Mouse (Mus musculus) cerebellum, adult 11 months (tissue): Measurements from ENCODE around the gene Efna5.

ENCODE experiments used
- DNase-seq: peaks from one replicate; pipeline ENCODE4 v3.0.0; 2022

Efna5 gene

DNA sequence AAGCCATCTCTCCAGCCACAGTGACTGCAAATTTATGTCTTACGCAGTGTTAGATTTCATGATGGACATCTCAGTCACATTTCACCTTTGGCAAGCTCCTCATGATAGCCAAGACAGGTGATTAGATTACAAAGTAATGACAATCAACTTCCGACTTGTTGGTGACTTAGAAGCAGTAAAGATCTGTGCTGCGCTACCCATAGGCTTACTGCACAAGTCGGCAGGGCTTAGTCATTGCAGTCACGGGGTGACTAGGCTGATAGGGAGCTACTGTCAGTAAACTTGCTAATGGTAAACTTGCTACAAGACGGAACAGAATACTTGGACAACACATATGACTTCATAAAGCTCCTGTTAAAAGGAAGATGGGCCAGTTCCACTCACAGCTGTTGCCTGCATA, 136.9 kb downstream of the Efna5 start:
- DNase-seq: no peak

DNA sequence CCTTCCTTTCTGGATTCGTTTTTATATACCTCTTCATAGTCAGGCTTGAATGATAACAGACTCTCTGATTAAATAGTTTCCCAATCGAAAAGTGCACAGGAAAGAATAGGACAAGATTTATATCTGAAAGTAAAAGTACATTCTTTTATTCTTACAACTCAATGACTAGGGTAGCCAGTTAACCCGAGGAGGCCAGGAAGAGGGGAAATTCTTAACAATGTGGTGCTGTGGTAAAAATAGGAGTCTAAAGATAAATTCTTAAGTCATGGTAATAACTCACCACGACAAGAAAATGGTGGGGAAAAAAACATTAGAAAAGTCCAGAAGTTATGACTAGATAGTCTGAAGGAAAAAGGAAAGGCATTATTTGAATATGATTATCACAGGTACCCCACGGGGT, 139.4 kb downstream of the Efna5 start:
- no peak for DNase-seq

- DNase-seq: no peak
Observed at GRCm38 (mm10) chr17:62741020-62741419, 140.1 kb downstream of the Efna5 start.

- no peak for DNase-seq
Observed at GRCm38 (mm10) chr17:62739993-62740392, 141.1 kb downstream of the Efna5 start.

DNA sequence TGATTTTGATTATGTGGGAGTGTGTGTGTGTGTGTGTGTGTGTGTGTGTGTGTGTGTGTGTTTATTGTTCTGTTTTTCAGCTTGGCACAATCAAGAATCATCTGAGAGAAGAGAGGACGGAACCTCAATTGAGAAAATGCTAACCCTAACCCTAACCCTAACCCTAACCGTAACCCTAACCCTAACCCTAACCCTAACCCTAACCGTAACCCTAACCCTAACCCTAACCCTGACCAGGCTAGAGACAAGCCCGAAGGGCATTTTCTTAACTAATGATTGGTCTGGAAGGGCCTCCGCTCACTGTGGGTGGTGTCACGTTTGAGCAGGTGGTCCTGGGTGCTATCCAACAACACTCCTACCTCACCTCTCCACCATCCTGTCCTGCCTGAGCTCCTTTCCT, 143.7 kb downstream of the Efna5 start:
- DNase-seq: no peak

- no peak for DNase-seq
Observed at GRCm38 (mm10) chr17:62735943-62736342, 145.2 kb downstream of the Efna5 start.

- DNase-seq: no peak
Observed at GRCm38 (mm10) chr17:62734901-62735300, 146.2 kb downstream of the Efna5 start.

GRCm38 (mm10) chr17:62734067-62734466, 147.1 kb downstream of the Efna5 start:
- no peak for DNase-seq

DNA sequence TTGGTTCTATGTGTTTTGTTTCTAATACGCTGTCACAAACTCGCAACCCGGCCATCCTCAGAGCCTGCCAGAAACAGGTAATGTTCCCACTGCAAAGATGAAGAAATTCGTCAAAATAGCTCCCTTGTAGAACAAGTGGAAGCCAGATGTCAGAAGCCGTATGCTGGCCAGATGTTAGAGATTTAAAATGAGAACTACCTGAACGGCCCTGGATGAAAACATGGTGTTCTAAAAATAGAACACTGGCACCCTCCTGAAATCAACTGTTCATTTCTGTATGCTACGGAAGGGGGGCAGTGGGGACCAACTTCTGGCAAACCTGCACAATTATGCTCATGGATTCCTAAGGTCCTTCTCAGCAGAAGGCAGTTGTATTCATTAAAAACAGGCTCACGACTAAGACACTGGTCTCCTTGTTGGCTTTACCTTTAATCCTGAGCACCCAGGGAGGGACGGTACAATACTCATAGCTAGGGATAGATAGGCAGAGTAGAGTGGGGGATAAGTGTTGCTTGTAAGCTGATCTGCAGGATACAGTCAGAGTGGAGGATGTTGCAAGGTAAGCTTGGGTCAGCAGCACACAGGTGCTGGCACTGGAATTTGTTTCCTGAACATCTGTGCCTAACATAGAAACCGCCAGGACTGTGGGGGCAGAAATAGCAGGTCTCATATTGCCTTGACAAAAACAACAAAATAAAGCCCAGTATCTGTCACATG, 151.2 kb downstream of the Efna5 start:
- no peak for DNase-seq

DNA sequence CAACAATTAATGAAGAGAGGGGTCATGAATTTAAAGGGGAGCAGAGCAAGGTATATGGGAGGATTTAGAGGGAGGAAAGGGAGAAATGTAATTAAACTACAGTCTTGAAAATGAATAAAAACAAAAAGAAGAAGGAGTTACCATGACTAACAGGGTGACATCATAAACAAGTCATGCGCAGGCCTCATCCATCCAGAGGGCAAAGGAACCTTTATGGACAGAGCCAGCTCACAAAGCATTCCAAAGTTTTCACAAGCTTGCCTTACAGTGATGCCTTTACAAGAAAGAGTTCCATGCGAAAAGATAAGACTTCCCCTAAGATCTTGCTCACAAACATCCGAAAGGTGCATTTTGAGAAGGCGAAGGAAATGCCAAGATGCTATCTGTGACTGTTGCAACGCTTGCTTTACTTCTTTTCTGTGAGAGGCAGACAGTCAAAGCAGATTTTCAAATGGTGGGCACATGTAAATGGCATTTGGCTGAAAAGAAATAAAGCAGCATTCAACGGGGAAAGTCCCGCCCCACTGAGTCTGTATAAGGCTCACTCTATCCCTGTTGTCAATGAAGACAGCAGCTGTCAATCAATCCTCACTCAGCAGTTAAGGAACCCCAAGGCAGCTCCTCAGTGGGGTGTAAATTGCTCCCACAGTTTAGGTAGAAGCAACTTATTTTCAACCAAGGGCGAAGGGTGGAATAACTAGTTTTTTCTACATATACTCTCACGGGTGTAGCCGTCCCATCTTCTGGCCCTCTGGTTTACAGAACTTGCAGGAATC, 152.8 kb downstream of the Efna5 start:
- DNase-seq: no peak

GRCm38 (mm10) chr17:62726102-62726501, 155.0 kb downstream of the Efna5 start:
- DNase-seq: no peak

GRCm38 (mm10) chr17:62722962-62723361, 158.2 kb downstream of the Efna5 start:
- DNase-seq: no peak

GRCm38 (mm10) chr17:62721595-62721994, 159.5 kb downstream of the Efna5 start:
- no peak for DNase-seq

DNA sequence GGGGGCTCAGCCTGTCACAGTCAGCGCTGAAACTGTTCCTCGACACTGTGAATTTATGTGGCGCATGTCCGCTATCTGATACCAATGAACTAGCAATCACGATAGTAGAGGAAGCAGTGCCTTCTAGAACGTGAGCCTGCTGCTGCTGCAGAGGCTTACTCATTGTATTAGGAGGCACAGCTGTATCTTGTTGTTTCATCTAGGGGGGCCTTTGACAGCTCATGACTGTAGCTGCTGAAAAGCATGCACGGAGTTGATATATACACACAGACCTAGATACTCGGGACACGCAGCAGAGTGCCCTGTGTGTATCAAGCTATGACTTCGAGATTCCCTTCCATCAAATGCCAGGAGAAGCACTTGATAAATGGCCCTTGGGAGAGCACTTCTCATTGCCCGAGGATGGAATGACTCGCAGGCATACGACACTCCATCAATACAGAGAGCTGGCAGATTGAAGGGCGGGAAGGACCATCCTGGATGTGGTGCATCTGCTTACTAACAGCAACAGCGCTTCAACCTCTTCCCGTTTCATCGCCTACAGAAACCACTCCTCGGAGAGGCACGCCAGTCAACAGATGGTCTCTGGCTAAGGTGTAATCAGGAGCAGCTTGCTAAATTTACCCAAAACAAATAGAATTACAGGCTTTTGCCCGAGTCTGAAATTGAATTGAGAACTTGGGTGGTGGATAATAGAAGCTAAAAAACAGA, 160.2 kb downstream of the Efna5 start:
- no peak for DNase-seq

GRCm38 (mm10) chr17:62717426-62718131, 163.5 kb downstream of the Efna5 start:
- DNase-seq: no peak

- DNase-seq: no peak
Observed at GRCm38 (mm10) chr17:62713455-62713854, 167.7 kb downstream of the Efna5 start.

DNA sequence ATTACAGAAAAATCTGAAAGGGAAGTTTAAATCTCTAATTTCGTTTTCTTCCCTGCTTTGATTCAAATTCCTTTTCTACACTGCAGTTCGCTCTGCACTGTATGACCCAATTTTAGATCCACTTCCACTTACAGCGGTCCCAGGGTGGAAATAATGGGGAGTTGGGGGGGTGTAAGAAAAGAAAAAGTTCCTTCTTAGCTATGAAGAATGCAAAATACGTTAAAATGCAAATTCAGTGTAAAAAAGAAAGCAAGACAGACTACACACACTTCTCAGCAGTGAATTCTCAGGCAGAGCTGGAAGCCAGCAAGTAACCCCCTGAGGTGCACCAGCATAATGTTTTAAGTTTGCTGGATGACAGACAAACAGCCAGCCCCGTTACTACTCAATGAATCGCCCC, 174.7 kb downstream of the Efna5 start:
- no peak for DNase-seq

GRCm38 (mm10) chr17:62702020-62702814, 178.9 kb downstream of the Efna5 start:
- DNase-seq: no peak

GRCm38 (mm10) chr17:62700791-62701602, 180.1 kb downstream of the Efna5 start:
- DNase-seq: no peak

- DNase-seq: no peak
Observed at GRCm38 (mm10) chr17:62694958-62695437, 186.1 kb downstream of the Efna5 start.

DNA sequence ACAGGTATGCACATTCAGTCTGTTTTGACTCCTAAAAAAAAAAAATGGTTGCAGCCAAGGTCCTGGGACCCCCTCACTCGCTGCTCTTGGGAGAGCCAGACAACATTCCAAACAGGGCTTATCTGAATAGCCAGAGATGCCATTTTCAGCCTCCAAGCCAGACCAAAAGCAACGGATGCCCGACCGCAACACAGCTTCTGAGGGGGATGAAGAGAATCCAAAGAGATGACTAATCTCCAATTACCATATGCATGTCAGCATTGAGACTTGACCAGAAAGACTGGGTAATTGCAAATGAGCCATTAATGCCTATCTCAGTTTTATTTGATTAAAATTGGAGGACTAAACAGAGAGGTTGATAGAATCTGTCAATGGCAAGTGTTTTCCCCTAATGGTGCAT, 188.9 kb downstream of the Efna5 start:
- no peak for DNase-seq
